Mouse (Mus musculus): ENCODE results near the gene Scd2.
"Not testable (repeated sequence)": the region's sequence is repeated elsewhere in the genome, so short reads cannot be mapped to it uniquely, and the experiment has no call there.

Gene Scd2

GRCm38 (mm10) chr19:44274452-44274851, 19.0 kb upstream of the Scd2 start:
- DNase-seq (ENCODE audit: low spot score), result no peak

- no peak for DNase-seq (ENCODE audit: low spot score)
Observed at GRCm38 (mm10) chr19:44275418-44275817, 18.1 kb upstream of the Scd2 start.

GRCm38 (mm10) chr19:44276861-44277260, 16.6 kb upstream of the Scd2 start:
- DNase-seq (ENCODE audit: low spot score), result no peak

- DNase-seq (ENCODE audit: low spot score), result no peak
Observed at GRCm38 (mm10) chr19:44277931-44278330, 15.5 kb upstream of the Scd2 start.

GRCm38 (mm10) chr19:44280755-44281154, 12.7 kb upstream of the Scd2 start:
- DNase-seq (ENCODE audit: low spot score), result no peak

GRCm38 (mm10) chr19:44281825-44282447, 11.5 kb upstream of the Scd2 start:
- DNase-seq (ENCODE audit: low spot score), result not testable (repeated sequence)

GRCm38 (mm10) chr19:44282534-44283156, 10.8 kb upstream of the Scd2 start:
- no peak for DNase-seq (ENCODE audit: low spot score)

GRCm38 (mm10) chr19:44283157-44284024, 10.1 kb upstream of the Scd2 start:
- no peak for DNase-seq (ENCODE audit: low spot score)

GRCm38 (mm10) chr19:44284025-44284695, 9.3 kb upstream of the Scd2 start:
- peak; percentile 73 for DNase-seq (ENCODE audit: low spot score)

GRCm38 (mm10) chr19:44284723-44285122, 8.8 kb upstream of the Scd2 start:
- no peak for DNase-seq (ENCODE audit: low spot score)

- DNase-seq (ENCODE audit: low spot score), result no peak
Observed at GRCm38 (mm10) chr19:44285554-44285953, 7.9 kb upstream of the Scd2 start.

- DNase-seq (ENCODE audit: low spot score), result no peak
Observed at GRCm38 (mm10) chr19:44286109-44286508, 7.4 kb upstream of the Scd2 start.

GRCm38 (mm10) chr19:44287415-44288110, 5.9 kb upstream of the Scd2 start:
- no peak for DNase-seq (ENCODE audit: low spot score)

GRCm38 (mm10) chr19:44292083-44292482, 1.4 kb upstream of the Scd2 start:
- no peak for DNase-seq (ENCODE audit: low spot score)

- no peak for DNase-seq (ENCODE audit: low spot score)
Observed at GRCm38 (mm10) chr19:44292483-44292882, 991 bp upstream of the Scd2 start.

GRCm38 (mm10) chr19:44293769-44294551, 486 bp downstream of the Scd2 start:
- DNase-seq (ENCODE audit: low spot score), result peak; percentile 61

GRCm38 (mm10) chr19:44294588-44295041, 1.1 kb downstream of the Scd2 start:
- peak; percentile 77 for DNase-seq (ENCODE audit: low spot score)

- DNase-seq (ENCODE audit: low spot score), result no peak
Observed at GRCm38 (mm10) chr19:44295251-44295650, 1.8 kb downstream of the Scd2 start.

GRCm38 (mm10) chr19:44295741-44296140, 2.3 kb downstream of the Scd2 start:
- peak; percentile 79 for DNase-seq (ENCODE audit: low spot score)

- no peak for DNase-seq (ENCODE audit: low spot score)
Observed at GRCm38 (mm10) chr19:44296186-44296585, 2.7 kb downstream of the Scd2 start.
